Mouse (Mus musculus) hindlimb bud, embryonic 11.5 days (tissue): Measurements from ENCODE around the gene Chaf1a.

Experiments used
- DNase-seq: peaks from one replicate; pipeline ENCODE4 v3.0.0-alpha.2; 2012; ENCODE audit warnings: low read depth, low spot score; ENCODE audit errors: extremely low spot score

Gene Chaf1a

GRCm38 (mm10) chr17:56040030-56040856 is at the start of gene Chaf1a:
TSS of gene Chaf1a (plus strand) at chr17:56040439.
- peak; percentile 98 for DNase-seq

GRCm38 (mm10) chr17:55996007-55996406 is 44.2 kb upstream of the Chaf1a start:
- DNase-seq: no peak

- DNase-seq: no peak
Measured at GRCm38 (mm10) chr17:55999794-56000499, 40.3 kb upstream of the Chaf1a start.

GRCm38 (mm10) chr17:56003000-56003399 is 37.2 kb upstream of the Chaf1a start:
- DNase-seq: no peak

GRCm38 (mm10) chr17:56005415-56006061 is 34.7 kb upstream of the Chaf1a start, which contains the start of the genes Stap2 and Mpnd:
TSS of gene Stap2 (minus strand) at chr17:56005584.
TSS of gene Mpnd (plus strand) at chr17:56005711.
- DNase-seq: peak; percentile 100

GRCm38 (mm10) chr17:56006956-56007355 is 33.3 kb upstream of the Chaf1a start:
- no peak for DNase-seq

GRCm38 (mm10) chr17:56007444-56008355 is 32.5 kb upstream of the Chaf1a start:
- DNase-seq: no peak

GRCm38 (mm10) chr17:56008356-56009087 is 31.7 kb upstream of the Chaf1a start:
- DNase-seq: peak; percentile 98

GRCm38 (mm10) chr17:56009088-56009961 is 30.9 kb upstream of the Chaf1a start:
- DNase-seq: peak; percentile 61

- no peak for DNase-seq
Measured at GRCm38 (mm10) chr17:56009962-56010240, 30.3 kb upstream of the Chaf1a start.

GRCm38 (mm10) chr17:56010255-56010654 is 30.0 kb upstream of the Chaf1a start:
- DNase-seq: no peak

- peak; percentile 24 for DNase-seq
Measured at GRCm38 (mm10) chr17:56010681-56011080, 29.6 kb upstream of the Chaf1a start.

GRCm38 (mm10) chr17:56011441-56011840 is 28.8 kb upstream of the Chaf1a start:
- DNase-seq: no peak

- DNase-seq: no peak
Measured at GRCm38 (mm10) chr17:56015293-56015692, 24.9 kb upstream of the Chaf1a start.

GRCm38 (mm10) chr17:56016382-56016781 is 23.9 kb upstream of the Chaf1a start:
- DNase-seq: no peak

- no peak for DNase-seq
Measured at GRCm38 (mm10) chr17:56016793-56017785, 23.1 kb upstream of the Chaf1a start.

GRCm38 (mm10) chr17:56017848-56018247 is 22.4 kb upstream of the Chaf1a start:
- no peak for DNase-seq
